ENCODE assay signal across 23 mouse cellular contexts in genomic region chr14:87305481-87305880, GRCm38 (mm10).
A peak's percentile ranks its signal among the peaks of the same experiment; 100 is the strongest.
DNase-seq lines count a peak whose midpoint lies in the region; ATAC-seq lines count a peak whose summit lies in the region.
"Had no signal": no experiment of that assay in that cellular context is flagged by ENCODE, and none has a peak within 500 bp of the region (broad histone marks: within the 10 kb centered on the region; RNA-seq: fewer than 3 reads in every experiment).

No protein-coding gene starts in this region.

- WGBS in limb, embryonic 12.5 days = 82% methylated on average over 2 of the region's 2 CpGs
- WGBS in limb, embryonic 10.5 days = 93% methylated on average over 2 of the region's 2 CpGs

- peak overlapping the region; percentile 41; the same call in 1 of the 2 replicates for H3K27ac ChIP-seq in limb, embryonic 12.5 days
- H3K27ac ChIP-seq in limb, embryonic 10.5 days = no peak overlapping the region
- H3K27ac ChIP-seq: embryonic facial prominence, embryonic 13.5 days; embryonic facial prominence, embryonic 15.5 days; forebrain, embryonic 10.5 days; forebrain, embryonic 12.5 days had no signal

- H3K36me3 ChIP-seq in limb, embryonic 12.5 days = no peaks in the 10 kb centered on the region
- H3K36me3 ChIP-seq in limb, embryonic 10.5 days = no peaks in the 10 kb centered on the region
- H3K36me3 ChIP-seq: embryonic facial prominence, embryonic 13.5 days; embryonic facial prominence, embryonic 15.5 days; forebrain, embryonic 10.5 days; forebrain, embryonic 12.5 days; G1E had no signal

- no peak overlapping the region for H3K4me2 ChIP-seq in limb, embryonic 12.5 days
- H3K4me2 ChIP-seq: embryonic facial prominence, embryonic 13.5 days; embryonic facial prominence, embryonic 15.5 days; forebrain, embryonic 12.5 days had no signal

- H3K4me1 ChIP-seq in limb, embryonic 12.5 days (replicated peaks) = peaks cover 4% of the 10 kb centered on the region
- no peaks in the 10 kb centered on the region for H3K4me1 ChIP-seq in limb, embryonic 10.5 days
- H3K4me1 ChIP-seq: forebrain, embryonic 10.5 days; forebrain, embryonic 12.5 days had no signal

- H3K9ac ChIP-seq in limb, embryonic 12.5 days (replicated peaks) = no peak overlapping the region
- H3K9ac ChIP-seq: embryonic facial prominence, embryonic 13.5 days; embryonic facial prominence, embryonic 15.5 days; forebrain, embryonic 12.5 days had no signal

- no peaks in the 10 kb centered on the region for H3K27me3 ChIP-seq in limb, embryonic 12.5 days
- no peaks in the 10 kb centered on the region for H3K27me3 ChIP-seq in limb, embryonic 10.5 days (ENCODE audit: low read depth, poor library complexity, severe bottlenecking)
- H3K27me3 ChIP-seq: CH12.LX; embryonic facial prominence, embryonic 13.5 days; embryonic facial prominence, embryonic 15.5 days; forebrain, embryonic 12.5 days had no signal

- ATAC-seq in limb, embryonic 12.5 days (ENCODE audit: insufficient number of reproducible peaks, insufficient read depth, low FRiP score, low TSS enrichment, low read depth) = 0 out of 2 replicates have a peak, but pooled peaks have one; percentile 12
- ATAC-seq: CD4-positive, CD25-positive, alpha-beta regulatory T cell, adult 4 months; forebrain, embryonic 14.5 days; forebrain, embryonic 16.5 days had no signal

- H3K4me3 ChIP-seq in limb, embryonic 12.5 days (replicated peaks) = no peak overlapping the region
- no peak overlapping the region for H3K4me3 ChIP-seq in limb, embryonic 10.5 days
- H3K4me3 ChIP-seq: embryonic facial prominence, embryonic 13.5 days; embryonic facial prominence, embryonic 15.5 days; erythroblast, embryonic 14.5 days; forebrain, embryonic 10.5 days; forebrain, embryonic 12.5 days had no signal

- no peaks in the 10 kb centered on the region for H3K9me3 ChIP-seq in limb, embryonic 12.5 days
- H3K9me3 ChIP-seq in limb, embryonic 10.5 days (replicated peaks) = no peaks in the 10 kb centered on the region
- H3K9me3 ChIP-seq: embryonic facial prominence, embryonic 13.5 days; embryonic facial prominence, embryonic 15.5 days; forebrain, embryonic 10.5 days; forebrain, embryonic 12.5 days; G1E had no signal

- DNase-seq in cerebellum, postnatal 10 days = peak; percentile 56 to 71
- DNase-seq in cerebellum, adult 18-20 months = no peak
- no peak for DNase-seq in limb, embryonic 10.5 days (ENCODE audit: low spot score)
- no peak for DNase-seq in MN1 (ENCODE audit: low spot score)
- DNase-seq: adrenal gland, adult 2 months; adrenal gland, postnatal 10 days; adrenal gland, postnatal 25 days; B cell, adult 2 months; cerebellum, adult 11-12 months; cerebellum, adult 8-10 months; cerebellum, adult 9-11 months; cerebellum, postnatal 36 days had no signal

Comparison
In these comparisons a context has a peak if more than half of its experiments do, and no peak if none do; other contexts are left out.
1. DNase-seq: peak in cerebellum, postnatal 10 days (2 of 2); none in cerebellum, adult 18-20 months (0 of 2), limb, embryonic 10.5 days (single experiment) and MN1 (single experiment).